Mouse (Mus musculus): ENCODE data around the gene Myo10. TPM values are rescaled to one million over a fixed set of nuclear protein-coding genes. Genes with fewer than 3 reads are reported as not detected.

Gene Myo10
- polyA plus RNA-seq, 1 experiment from 2014 or later = 7.1 TPM

- peaks cover 12% of the 10 kb centered on the region for H3K4me1 ChIP-seq
- no peaks in the 10 kb centered on the region for H3K9me3 ChIP-seq (replicated peaks)
- H3K27ac ChIP-seq = no peak overlapping the region
- H3K36me3 ChIP-seq = no peaks in the 10 kb centered on the region
- no peak overlapping the region for H3K4me3 ChIP-seq
- peaks cover 45% of the 10 kb centered on the region for H3K27me3 ChIP-seq (replicated peaks)
- no peak for ATAC-seq
- no peak overlapping the region for H3K4me2 ChIP-seq
- 42% methylated on average over 4 of the region's 4 CpGs for WGBS (ENCODE audit: insufficient replicate concordance)
- no peak overlapping the region for H3K9ac ChIP-seq
Observed at GRCm38 (mm10) chr15:25844771-25845170, 222.4 kb downstream of the Myo10 start.

GRCm38 (mm10) chr15:25847576-25848168 lies 225.3 kb downstream of the Myo10 start:
- H3K36me3 ChIP-seq = no peaks in the 10 kb centered on the region
- ATAC-seq = no peak
- H3K4me3 ChIP-seq = no peak overlapping the region
- peaks cover 9% of the 10 kb centered on the region for H3K4me1 ChIP-seq
- H3K27me3 ChIP-seq (replicated peaks) = peaks cover 26% of the 10 kb centered on the region
- 82% methylated on average over 1 of the region's 1 CpGs for WGBS (ENCODE audit: insufficient replicate concordance)
- no peak overlapping the region for H3K9ac ChIP-seq
- H3K9me3 ChIP-seq (replicated peaks) = no peaks in the 10 kb centered on the region
- no peak overlapping the region for H3K27ac ChIP-seq
- H3K4me2 ChIP-seq = no peak overlapping the region

GRCm38 (mm10) chr15:25850552-25850951 lies 228.2 kb downstream of the Myo10 start:
- no peak for ATAC-seq
- Histone ChIP-seq H3K4me1 (no peaks in the 10 kb centered on the region), H3K27ac (no peak overlapping the region), H3K4me3 (no peak overlapping the region), H3K36me3 (no peaks in the 10 kb centered on the region), H3K4me2 (no peak overlapping the region), H3K9ac (no peak overlapping the region), H3K27me3 (replicated peaks) (no peaks in the 10 kb centered on the region), H3K9me3 (replicated peaks) (no peaks in the 10 kb centered on the region)
- 60% methylated on average over 11 of the region's 11 CpGs for WGBS (ENCODE audit: insufficient replicate concordance)

- H3K27me3 ChIP-seq (replicated peaks) = no peaks in the 10 kb centered on the region
- no peaks in the 10 kb centered on the region for H3K4me1 ChIP-seq
- no peaks in the 10 kb centered on the region for H3K36me3 ChIP-seq
- H3K4me3 ChIP-seq = no peak overlapping the region
- no peak for ATAC-seq
- 60% methylated on average over 18 of the region's 18 CpGs for WGBS (ENCODE audit: insufficient replicate concordance)
- H3K9me3 ChIP-seq (replicated peaks) = no peaks in the 10 kb centered on the region
- H3K9ac ChIP-seq = no peak overlapping the region
- no peak overlapping the region for H3K27ac ChIP-seq
- H3K4me2 ChIP-seq = no peak overlapping the region
Observed at GRCm38 (mm10) chr15:25854270-25854904, 232.1 kb downstream of the Myo10 start.

GRCm38 (mm10) chr15:25858611-25859058 lies 236.3 kb downstream of the Myo10 start:
- peak overlapping the region; percentile 32; the same call in 1 of the 2 replicates for H3K4me2 ChIP-seq
- 44% methylated on average over 11 of the region's 12 CpGs for WGBS (ENCODE audit: insufficient replicate concordance)
- no peak for ATAC-seq

GRCm38 (mm10) chr15:25859469-25859868 lies 237.1 kb downstream of the Myo10 start:
- H3K9ac ChIP-seq = no peak overlapping the region
- no peaks in the 10 kb centered on the region for H3K36me3 ChIP-seq
- H3K4me3 ChIP-seq = no peak overlapping the region
- H3K4me1 ChIP-seq = no peaks in the 10 kb centered on the region
- H3K9me3 ChIP-seq (replicated peaks) = no peaks in the 10 kb centered on the region
- no peak overlapping the region for H3K27ac ChIP-seq
- H3K4me2 ChIP-seq = no peak overlapping the region
- 20% methylated on average over 3 of the region's 3 CpGs for WGBS (ENCODE audit: insufficient replicate concordance)
- no peaks in the 10 kb centered on the region for H3K27me3 ChIP-seq (replicated peaks)
- ATAC-seq = no peak

More at GRCm38 (mm10) chr15:25858611-25859058, 236.3 kb downstream of the Myo10 start:
- Histone ChIP-seq H3K36me3 (no peaks in the 10 kb centered on the region), H3K9me3 (replicated peaks) (no peaks in the 10 kb centered on the region), H3K27me3 (replicated peaks) (no peaks in the 10 kb centered on the region), H3K27ac (no peak overlapping the region), H3K4me1 (no peaks in the 10 kb centered on the region), H3K4me3 (no peak overlapping the region), H3K9ac (no peak overlapping the region)

GRCm38 (mm10) chr15:25861900-25862299 lies 239.6 kb downstream of the Myo10 start:
- Histone ChIP-seq H3K9ac (no peak overlapping the region), H3K27ac (no peak overlapping the region), H3K4me2 (no peak overlapping the region), H3K4me1 (no peaks in the 10 kb centered on the region), H3K4me3 (no peak overlapping the region), H3K27me3 (replicated peaks) (no peaks in the 10 kb centered on the region), H3K36me3 (no peaks in the 10 kb centered on the region), H3K9me3 (replicated peaks) (no peaks in the 10 kb centered on the region)
- no peak for ATAC-seq
- WGBS (ENCODE audit: insufficient replicate concordance) = 47% methylated on average over 7 of the region's 7 CpGs

Other genes starting within 250 kb of the Myo10 start
- 9.6 and 10.8 TPM in 2 replicates for gene Basp1, start 208.8 kb upstream of the Myo10 start, polyA plus RNA-seq (2016; fragmentation: Nextera tagmentation; extraction: Ambion mirVana)
- 1.0 and 1.1 TPM in 2 replicates for gene Retreg1, start 220.7 kb downstream of the Myo10 start, polyA plus RNA-seq (2016; fragmentation: Nextera tagmentation; extraction: Ambion mirVana)